ENCODE assay signal across 8 mouse cellular contexts in the genomic region with DNA sequence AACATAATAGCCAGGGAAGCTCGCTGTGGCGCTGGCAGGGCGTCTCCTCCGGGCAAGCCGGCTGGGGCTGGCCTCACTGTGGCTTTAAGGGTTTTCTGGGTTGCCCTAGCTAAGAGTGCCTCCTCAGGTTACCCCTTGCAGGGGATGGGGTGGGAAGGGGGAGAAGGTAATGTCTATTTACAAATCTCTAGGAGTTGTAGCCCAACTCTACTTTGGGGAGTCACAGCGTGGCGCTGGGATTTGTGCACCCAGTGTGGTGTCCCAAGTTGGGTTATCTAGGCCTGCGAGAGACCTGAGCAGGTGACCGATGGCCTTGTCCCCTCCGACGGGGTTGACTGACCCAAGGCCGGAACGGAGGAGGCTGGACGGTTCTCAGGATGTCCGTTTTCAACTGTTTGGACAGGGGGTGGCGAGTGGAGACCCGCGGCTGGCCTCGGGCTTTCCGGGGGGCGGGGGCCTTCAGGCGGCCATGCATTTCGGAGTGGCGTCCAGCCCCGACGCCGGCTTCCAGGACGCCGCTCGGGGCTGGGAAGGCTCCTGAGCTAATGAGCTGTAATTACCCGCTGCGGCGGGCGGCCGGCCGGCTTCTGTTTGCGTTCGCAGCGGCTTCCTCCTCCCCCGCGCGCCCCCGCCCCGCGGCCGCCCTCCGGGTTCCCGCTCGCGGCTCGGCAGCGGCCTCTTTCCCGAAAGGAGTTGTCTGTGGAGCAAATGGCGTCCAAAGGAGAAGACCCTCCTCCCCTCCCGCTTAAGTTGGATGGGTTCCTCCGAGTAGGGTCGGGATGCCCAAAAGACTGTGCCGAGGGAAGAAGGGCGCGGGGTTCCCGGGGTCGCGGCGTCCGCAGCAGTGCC. TPM values are rescaled to one million over a fixed set of nuclear protein-coding genes. Genes with fewer than 3 reads are reported as not detected.
DNase-seq lines count a peak whose midpoint lies in the region; ATAC-seq and TF ChIP-seq lines count a peak whose summit lies in the region.

No protein-coding gene starts in this region.

- H3K4me3 ChIP-seq in kidney, adult 2 months (ENCODE audit: insufficient read depth, low read depth, low read length), result peak overlapping the region; percentile 57
- H3K4me3 ChIP-seq in heart, embryonic 16.5 days (ENCODE audit: low read length), result peak overlapping the region; percentile 60
- H3K4me3 ChIP-seq in limb, embryonic 11.5 days (ENCODE audit: low read depth, low read length), result peak overlapping the region; percentile 51

- peak overlapping the region; percentile 65 for H3K27ac ChIP-seq in kidney, adult 2 months (ENCODE audit: insufficient read depth, low read depth, low read length)
- H3K27ac ChIP-seq in heart, embryonic 16.5 days (ENCODE audit: low read length), result peak overlapping the region; percentile 69
- peak overlapping the region; percentile 52; the same call in 1 of the 2 replicates for H3K27ac ChIP-seq in limb, embryonic 11.5 days (replicated peaks; ENCODE audit: low read depth, low read length)

- no peak for TF ChIP-seq POLR2A in kidney, adult 2 months (IDR thresholded peaks at IDR 0.05; ENCODE audit: low read depth, low read length)

- no peaks in the 10 kb centered on the region for H3K36me3 ChIP-seq in kidney, adult 2 months (ENCODE audit: control insufficient read depth, insufficient read depth, low read length)
- H3K36me3 ChIP-seq in heart, embryonic 16.5 days (ENCODE audit: control insufficient read depth, insufficient read depth), result no peaks in the 10 kb centered on the region
- no peaks in the 10 kb centered on the region for H3K36me3 ChIP-seq in limb, embryonic 11.5 days (ENCODE audit: control insufficient read depth, insufficient read depth, low read length)

- 7% methylated on average over 64 of the region's 65 CpGs for WGBS in kidney, adult 2 months
- WGBS in heart, embryonic 16.5 days, result 1% methylated on average over 58 of the region's 65 CpGs
- WGBS in limb, embryonic 11.5 days, result under 1% methylated on average over 60 of the region's 65 CpGs

- H3K9ac ChIP-seq in heart, embryonic 16.5 days (ENCODE audit: low read length), result peak overlapping the region; percentile 77
- H3K9ac ChIP-seq in limb, embryonic 11.5 days (ENCODE audit: low read length), result peak overlapping the region; percentile 67

- no peak for ATAC-seq in heart, embryonic 16.5 days (replicated peaks; ENCODE audit: extremely low read depth, insufficient read depth, low FRiP score)
- ATAC-seq in limb, embryonic 11.5 days (ENCODE audit: insufficient number of reproducible peaks, low FRiP score, low TSS enrichment, low read depth), result no peak

- H3K9me3 ChIP-seq in heart, embryonic 16.5 days (replicated peaks; ENCODE audit: control insufficient read depth, low read length), result peaks cover 3% of the 10 kb centered on the region; the same call in 1 of the 2 replicates
- H3K9me3 ChIP-seq in limb, embryonic 11.5 days (ENCODE audit: control insufficient read depth, low read length), result no peaks in the 10 kb centered on the region

- H3K4me2 ChIP-seq in heart, embryonic 16.5 days (ENCODE audit: low read depth, low read length), result peak overlapping the region; percentile 64
- H3K4me2 ChIP-seq in limb, embryonic 11.5 days (ENCODE audit: low read depth, severe bottlenecking), result peak overlapping the region; percentile 60

- H3K27me3 ChIP-seq in kidney, adult 2 months (replicated peaks; ENCODE audit: control insufficient read depth, insufficient read depth, low read length), result peaks cover 5% of the 10 kb centered on the region; the same call in 1 of the 2 replicates
- peaks cover 44% of the 10 kb centered on the region for H3K27me3 ChIP-seq in heart, embryonic 16.5 days (ENCODE audit: control insufficient read depth, insufficient read depth, low read length)
- peaks cover 62% of the 10 kb centered on the region for H3K27me3 ChIP-seq in limb, embryonic 11.5 days (ENCODE audit: control insufficient read depth, insufficient read depth, low read length)

- peak; percentile 37 for DNase-seq in kidney, adult 2 months
- DNase-seq in kidney, adult 8-10 months, result no peak
- DNase-seq in adrenal gland, postnatal 14 days, result peak; percentile 75
- peak; percentile 74 for DNase-seq in limb, embryonic 11.5 days (ENCODE audit: low spot score)
- peak; percentile 66 for DNase-seq in retina, postnatal 1 day
- DNase-seq in layer of hippocampus, adult 9-11 months, result no peak
- no peak for DNase-seq in spleen, postnatal 14 days (ENCODE audit: low spot score in 2 of 2)

- H3K4me1 ChIP-seq in kidney, adult 2 months (ENCODE audit: control insufficient read depth, insufficient read depth, low read length), result no peaks in the 10 kb centered on the region
- H3K4me1 ChIP-seq in heart, embryonic 16.5 days (ENCODE audit: control insufficient read depth, insufficient read depth, low read length), result peaks cover 13% of the 10 kb centered on the region
- H3K4me1 ChIP-seq in limb, embryonic 11.5 days (ENCODE audit: control insufficient read depth, insufficient read depth, low read length), result peaks cover 18% of the 10 kb centered on the region

- TF ChIP-seq CTCF in kidney, adult 2 months (conservative IDR thresholded peaks at IDR 0.05; ENCODE audit: insufficient read depth, insufficient read length, low read depth, low read length), result no peak

RNA-seq across cellular contexts. Expression of a gene that starts 4.5 kb away (rescaled TPM):
- 3.7 and 5.2 TPM in 2 replicates for polyA plus RNA-seq in kidney, adult 2 months (2012; rRNA removed)
- 7.1 TPM in 2 replicates for total RNA-seq in adrenal gland, postnatal 14 days (2021)
- 0.77 and 1.0 TPM in 2 replicates for polyA plus RNA-seq in heart, embryonic 16.5 days (2015; fragmentation: Nextera tagmentation; extraction: Ambion mirVana)
- 5.6 and 6.4 TPM in 2 replicates for polyA plus RNA-seq in limb, embryonic 11.5 days (2014; fragmentation: Nextera tagmentation; extraction: Ambion mirVana)

Comparison
In these comparisons a context has a peak if more than half of its experiments do, and no peak if none do; other contexts are left out.
1. DNase-seq: peak in kidney, adult 2 months (single experiment), adrenal gland, postnatal 14 days (single experiment), limb, embryonic 11.5 days (single experiment) and retina, postnatal 1 day (single experiment); none in kidney, adult 8-10 months (0 of 2), layer of hippocampus, adult 9-11 months (single experiment) and spleen, postnatal 14 days (0 of 2).
2. Peak in every context shown above with its lines, with median percentiles within 50 percentile points of each other: H3K27ac ChIP-seq and H3K4me3 ChIP-seq.